Mouse (Mus musculus): ENCODE results near the gene Ddost. TPM values are rescaled to one million over a fixed set of nuclear protein-coding genes. Genes with fewer than 3 reads are reported as not detected.

Gene Ddost
- polyA plus RNA-seq (2016; fragmentation: Nextera tagmentation; extraction: Ambion mirVana): 279 and 281 TPM in 2 replicates

DNA sequence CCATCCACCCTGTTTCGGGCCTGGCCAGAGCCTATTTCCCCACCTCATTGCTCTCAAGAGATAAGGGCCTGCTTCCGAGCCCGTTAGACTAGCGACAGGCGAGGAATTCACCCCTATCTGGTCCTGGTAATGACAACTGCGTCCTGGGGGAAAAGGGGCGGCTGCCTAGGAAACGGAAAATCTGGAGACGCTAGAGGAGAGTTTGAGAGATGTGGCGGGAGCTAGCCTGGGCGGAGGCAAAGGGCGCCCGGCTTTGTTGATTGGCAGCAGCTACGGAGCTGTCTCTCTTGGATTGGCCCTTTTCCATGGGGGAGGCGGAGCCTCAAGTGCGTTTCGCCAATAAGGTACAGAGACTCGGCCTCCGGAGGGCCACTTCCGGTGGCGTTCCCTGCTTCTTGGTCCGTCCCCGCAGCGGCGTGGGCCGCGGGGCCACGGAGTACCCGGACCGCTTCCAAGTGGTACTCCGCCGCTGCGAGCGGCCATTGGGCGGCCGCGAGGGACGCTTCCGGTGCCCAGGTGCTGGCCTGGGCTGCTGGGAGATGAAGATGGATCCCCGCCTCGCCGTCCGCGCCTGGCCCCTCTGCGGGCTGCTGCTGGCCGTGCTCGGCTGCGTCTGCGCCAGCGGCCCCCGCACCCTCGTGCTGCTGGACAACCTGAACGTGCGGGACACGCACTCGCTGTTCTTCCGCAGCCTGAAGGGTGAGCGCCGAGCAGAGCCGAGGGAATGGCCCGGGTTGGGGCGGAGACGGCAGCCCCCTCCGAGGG is at the start of gene Ddost:
Gene Ddost, plus strand, starts transcription at position 391 of the 765 bp plus-strand sequence.
- DNase-seq (ENCODE audit: extremely low spot score, low spot score): peak; percentile 99
- no peaks in the 10 kb centered on the region for H3K27me3 ChIP-seq (ENCODE audit: poor library complexity, severe bottlenecking)
- under 1% methylated on average over 64 of the region's 64 CpGs for WGBS

GRCm38 (mm10) chr4:138257116-138257687 is 47.3 kb upstream of the Ddost start:
- no peak overlapping the region for H3K27ac ChIP-seq
- no peaks in the 10 kb centered on the region for H3K36me3 ChIP-seq (replicated peaks)
- H3K27me3 ChIP-seq (ENCODE audit: poor library complexity, severe bottlenecking): peaks cover 95% of the 10 kb centered on the region
- 85% methylated on average over 22 of the region's 22 CpGs for WGBS
- H3K4me3 ChIP-seq: no peak overlapping the region
- H3K4me1 ChIP-seq: peaks cover 22% of the 10 kb centered on the region
- no peak for DNase-seq (ENCODE audit: extremely low spot score, low spot score)
- H3K9me3 ChIP-seq: no peaks in the 10 kb centered on the region

More for the DNA sequence above, at the start of gene Ddost:
- Histone ChIP-seq H3K27ac (peak within 1 kb of the TSS; percentile 93), H3K36me3 (replicated peaks) (peaks cover 33% of the 10 kb centered on the region), H3K4me3 (peak within 1 kb of the TSS; percentile 98), H3K9me3 (peaks cover 4% of the 10 kb centered on the region; the same call in 1 of the 2 replicates), H3K4me1 (peaks cover 27% of the 10 kb centered on the region)

DNA sequence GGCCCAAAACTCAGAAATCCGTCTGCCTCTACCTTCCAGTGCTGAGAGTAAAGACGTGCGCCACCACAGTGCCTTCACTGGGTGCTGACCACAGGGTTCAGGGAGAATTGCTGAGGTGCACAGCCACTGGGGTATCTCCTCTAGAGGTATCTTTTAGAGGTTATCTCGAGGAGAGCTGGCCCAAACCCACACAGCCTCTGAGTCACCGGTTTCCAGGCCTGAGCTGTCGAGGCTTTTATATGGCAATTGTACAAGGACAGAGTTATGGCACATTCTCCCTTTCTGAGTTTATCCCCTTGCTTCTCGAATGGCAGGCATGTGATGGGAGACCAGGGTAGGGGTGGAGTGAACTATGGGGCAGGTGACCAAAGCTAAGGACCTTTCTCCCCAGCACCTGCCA is 45.9 kb upstream of the Ddost start:
- H3K9me3 ChIP-seq: no peaks in the 10 kb centered on the region
- no peak for DNase-seq (ENCODE audit: extremely low spot score, low spot score)
- H3K4me3 ChIP-seq: no peak overlapping the region
- 87% methylated on average over 7 of the region's 7 CpGs for WGBS
- H3K36me3 ChIP-seq (replicated peaks): no peaks in the 10 kb centered on the region
- H3K27me3 ChIP-seq (ENCODE audit: poor library complexity, severe bottlenecking): peaks cover 95% of the 10 kb centered on the region
- no peak overlapping the region for H3K27ac ChIP-seq
- peaks cover 24% of the 10 kb centered on the region for H3K4me1 ChIP-seq

DNA sequence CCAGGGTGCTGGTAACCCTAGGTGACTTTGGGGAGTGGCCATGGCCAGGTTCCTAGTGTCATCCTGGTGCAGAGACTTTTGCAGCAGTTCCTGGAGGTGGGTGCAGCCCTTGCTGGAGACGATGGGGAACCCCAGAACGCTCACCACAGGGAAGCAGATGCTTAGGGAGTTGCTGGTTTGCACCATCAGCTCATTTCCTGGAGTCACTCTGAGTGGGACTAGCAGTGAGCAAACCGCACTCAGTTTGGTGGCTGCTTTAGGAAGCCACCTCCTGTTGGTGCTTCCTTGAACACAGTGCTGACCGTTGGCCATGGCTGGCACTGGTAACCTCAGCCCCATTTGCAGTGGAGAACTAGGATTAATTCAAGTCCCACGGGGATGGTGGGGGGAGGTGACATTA is 45.0 kb upstream of the Ddost start:
- Histone ChIP-seq H3K27me3 (ENCODE audit: poor library complexity, severe bottlenecking) (peaks cover 95% of the 10 kb centered on the region), H3K4me1 (peaks cover 24% of the 10 kb centered on the region), H3K9me3 (no peaks in the 10 kb centered on the region), H3K4me3 (no peak overlapping the region), H3K27ac (no peak overlapping the region), H3K36me3 (replicated peaks) (no peaks in the 10 kb centered on the region)
- 86% methylated on average over 5 of the region's 5 CpGs for WGBS
- DNase-seq (ENCODE audit: extremely low spot score, low spot score): no peak

DNA sequence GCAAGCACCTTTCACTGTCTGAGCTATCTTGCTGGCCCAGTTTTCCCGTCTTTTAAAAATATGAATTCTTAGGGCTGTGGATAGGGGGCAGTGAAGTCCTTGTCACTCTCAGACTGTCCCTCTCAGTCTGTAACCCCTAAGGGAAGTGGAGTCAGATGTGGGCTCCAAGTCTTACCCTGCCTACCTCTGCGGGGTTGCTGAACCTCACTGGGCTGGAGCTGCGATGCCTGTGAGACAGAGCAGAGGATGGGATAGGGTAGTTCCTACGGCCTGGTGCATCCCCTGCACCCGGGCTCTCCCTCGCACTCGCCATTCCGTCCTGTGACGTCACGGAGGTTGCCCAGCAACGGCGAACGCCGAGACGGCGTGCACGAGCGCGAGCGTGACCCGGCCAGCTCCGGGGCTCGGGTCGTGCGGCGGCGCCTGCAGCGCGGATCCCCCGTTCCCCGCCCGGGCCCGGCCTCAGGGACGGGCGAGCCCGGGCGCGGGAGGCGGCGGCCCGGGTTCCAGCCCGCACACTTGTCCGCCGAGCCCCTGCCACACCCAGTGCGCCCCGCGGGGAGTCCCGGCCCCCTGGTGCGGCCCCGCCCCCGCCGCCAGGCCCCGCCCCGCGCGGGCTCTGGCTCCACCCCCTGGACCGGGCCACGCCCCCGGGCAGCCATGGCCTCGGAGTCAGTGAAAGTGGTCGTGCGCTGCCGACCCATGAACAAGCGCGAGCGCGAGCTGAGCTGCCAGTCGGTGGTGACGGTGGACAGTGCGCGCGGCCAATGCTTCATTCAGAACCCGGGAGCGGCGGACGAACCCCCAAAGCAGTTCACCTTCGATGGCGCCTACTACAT is 42.5 kb upstream of the Ddost start:
- DNase-seq (ENCODE audit: extremely low spot score, low spot score): peak; percentile 90
- H3K36me3 ChIP-seq (replicated peaks): no peaks in the 10 kb centered on the region
- H3K27me3 ChIP-seq (ENCODE audit: poor library complexity, severe bottlenecking): peaks cover 79% of the 10 kb centered on the region
- WGBS: under 1% methylated on average over 78 of the region's 78 CpGs
- no peaks in the 10 kb centered on the region for H3K9me3 ChIP-seq
- H3K27ac ChIP-seq: peak overlapping the region; percentile 36
- H3K4me1 ChIP-seq: peaks cover 24% of the 10 kb centered on the region
- H3K4me3 ChIP-seq: peak overlapping the region; percentile 76

DNA sequence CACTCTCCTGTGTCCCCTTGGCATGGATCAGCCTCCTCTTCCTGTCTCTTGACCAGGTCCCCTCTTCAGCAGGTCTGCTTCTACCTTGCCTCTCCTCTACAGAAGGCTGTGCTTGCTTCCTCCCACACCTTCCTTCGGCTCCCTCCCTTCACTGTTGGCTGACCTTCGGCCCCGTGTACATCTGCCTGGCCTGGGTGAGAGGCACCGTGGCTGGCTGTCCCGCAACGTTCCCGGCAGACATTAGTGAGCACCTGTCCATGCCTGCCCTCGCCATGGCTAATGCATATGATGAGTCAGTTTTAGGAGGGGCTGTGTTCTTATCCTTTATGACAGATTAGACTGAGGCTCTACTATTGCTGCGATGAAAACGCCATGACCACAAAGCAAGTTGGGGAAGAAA is 36.7 kb upstream of the Ddost start:
- no peaks in the 10 kb centered on the region for H3K9me3 ChIP-seq
- H3K4me3 ChIP-seq: no peak overlapping the region
- peaks cover 26% of the 10 kb centered on the region for H3K27me3 ChIP-seq (ENCODE audit: poor library complexity, severe bottlenecking)
- H3K4me1 ChIP-seq: peaks cover 6% of the 10 kb centered on the region
- H3K27ac ChIP-seq: no peak overlapping the region
- DNase-seq (ENCODE audit: extremely low spot score, low spot score): no peak
- 91% methylated on average over 10 of the region's 10 CpGs for WGBS
- H3K36me3 ChIP-seq (replicated peaks): no peaks in the 10 kb centered on the region

GRCm38 (mm10) chr4:138272011-138272997 is 32.2 kb upstream of the Ddost start:
- 81% methylated on average over 14 of the region's 14 CpGs for WGBS
- DNase-seq (ENCODE audit: extremely low spot score, low spot score): no peak
- Histone ChIP-seq H3K27me3 (ENCODE audit: poor library complexity, severe bottlenecking) (no peaks in the 10 kb centered on the region; the same call in 1 of the 2 replicates), H3K36me3 (replicated peaks) (no peaks in the 10 kb centered on the region), H3K4me1 (peaks cover 3% of the 10 kb centered on the region), H3K4me3 (no peak overlapping the region), H3K27ac (no peak overlapping the region), H3K9me3 (no peaks in the 10 kb centered on the region)

DNA sequence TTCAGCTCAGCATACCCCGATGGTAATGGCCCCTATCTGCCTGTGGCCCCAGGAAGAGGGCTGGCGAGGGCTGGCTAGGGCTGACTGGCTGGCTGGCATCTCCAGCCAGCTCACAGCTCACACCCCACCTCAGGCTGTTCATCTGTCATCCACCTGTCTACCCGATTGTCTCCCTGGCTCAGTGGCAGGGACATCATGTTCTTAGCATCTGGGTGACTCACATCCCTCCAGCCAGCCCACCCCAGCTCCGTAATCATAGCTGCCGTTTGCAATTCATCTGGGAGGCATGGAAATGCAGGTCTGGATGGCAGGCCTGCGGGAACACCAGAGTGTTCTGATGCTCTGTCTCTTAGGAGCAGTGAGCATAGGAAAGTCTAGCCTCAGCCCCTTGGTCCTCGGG is 26.2 kb upstream of the Ddost start:
- no peak overlapping the region for H3K27ac ChIP-seq
- H3K27me3 ChIP-seq (ENCODE audit: poor library complexity, severe bottlenecking): no peaks in the 10 kb centered on the region; the same call in 1 of the 2 replicates
- H3K9me3 ChIP-seq: no peaks in the 10 kb centered on the region
- H3K4me3 ChIP-seq: no peak overlapping the region
- no peaks in the 10 kb centered on the region for H3K4me1 ChIP-seq
- 77% methylated on average over 7 of the region's 7 CpGs for WGBS
- no peak for DNase-seq (ENCODE audit: extremely low spot score, low spot score)
- no peaks in the 10 kb centered on the region for H3K36me3 ChIP-seq (replicated peaks)

GRCm38 (mm10) chr4:138282834-138283233 is 21.7 kb upstream of the Ddost start:
- 29% methylated on average over 4 of the region's 4 CpGs for WGBS
- Histone ChIP-seq H3K36me3 (replicated peaks) (no peaks in the 10 kb centered on the region), H3K4me3 (no peak overlapping the region), H3K4me1 (no peaks in the 10 kb centered on the region), H3K27ac (no peak overlapping the region), H3K27me3 (ENCODE audit: poor library complexity, severe bottlenecking) (no peaks in the 10 kb centered on the region), H3K9me3 (peaks cover 4% of the 10 kb centered on the region; the same call in 1 of the 2 replicates)
- DNase-seq (ENCODE audit: extremely low spot score, low spot score): peak; percentile 72

DNA sequence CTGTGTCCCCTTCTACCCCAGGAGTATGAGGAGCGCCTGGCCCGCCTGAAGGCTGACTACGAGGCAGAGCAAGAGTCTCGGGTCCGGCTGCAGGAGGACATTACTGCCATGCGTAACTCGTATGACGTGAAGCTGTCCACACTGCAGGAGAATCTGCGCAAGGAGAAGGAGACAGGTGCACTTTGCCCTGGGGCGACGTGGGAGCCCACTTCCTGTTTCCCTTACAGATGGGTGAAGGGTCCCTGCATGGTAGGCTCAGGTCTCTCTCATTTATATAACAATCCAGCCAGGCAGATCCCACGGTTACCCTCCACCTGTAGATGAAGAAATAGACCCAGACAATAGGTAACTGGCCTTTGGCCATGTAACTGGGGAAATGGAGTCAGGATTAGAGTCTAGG is 18.1 kb upstream of the Ddost start:
- Histone ChIP-seq H3K4me3 (no peak overlapping the region), H3K27ac (no peak overlapping the region), H3K9me3 (peaks cover 4% of the 10 kb centered on the region; the same call in 1 of the 2 replicates), H3K36me3 (replicated peaks) (no peaks in the 10 kb centered on the region), H3K27me3 (ENCODE audit: poor library complexity, severe bottlenecking) (no peaks in the 10 kb centered on the region), H3K4me1 (no peaks in the 10 kb centered on the region)
- no peak for DNase-seq (ENCODE audit: extremely low spot score, low spot score)
- WGBS: 88% methylated on average over 12 of the region's 12 CpGs

- H3K9me3 ChIP-seq: peaks cover 4% of the 10 kb centered on the region; the same call in 1 of the 2 replicates
- DNase-seq (ENCODE audit: extremely low spot score, low spot score): no peak
Observed at GRCm38 (mm10) chr4:138288691-138289090, 15.8 kb upstream of the Ddost start.

GRCm38 (mm10) chr4:138292028-138292427 is 12.5 kb upstream of the Ddost start:
- Histone ChIP-seq H3K27me3 (ENCODE audit: poor library complexity, severe bottlenecking) (no peaks in the 10 kb centered on the region), H3K4me3 (no peak overlapping the region), H3K4me1 (no peaks in the 10 kb centered on the region; the same call in 1 of the 2 replicates), H3K27ac (no peak overlapping the region), H3K9me3 (no peaks in the 10 kb centered on the region), H3K36me3 (replicated peaks) (no peaks in the 10 kb centered on the region)
- DNase-seq (ENCODE audit: extremely low spot score, low spot score): no peak
- WGBS: 86% methylated on average over 13 of the region's 13 CpGs

More at GRCm38 (mm10) chr4:138288691-138289090, 15.8 kb upstream of the Ddost start:
- Histone ChIP-seq H3K27ac (no peak overlapping the region), H3K36me3 (replicated peaks) (no peaks in the 10 kb centered on the region), H3K4me1 (no peaks in the 10 kb centered on the region; the same call in 1 of the 2 replicates), H3K27me3 (ENCODE audit: poor library complexity, severe bottlenecking) (no peaks in the 10 kb centered on the region), H3K4me3 (no peak overlapping the region)
- 91% methylated on average over 7 of the region's 7 CpGs for WGBS
